Mouse (Mus musculus): ENCODE measurements around the gene Clint1. TPM values are rescaled to one million over a fixed set of nuclear protein-coding genes. Genes with fewer than 3 reads are reported as not detected.

Gene Clint1
- 7.0 and 8.9 TPM in 2 replicates for polyA plus RNA-seq (2021; fragmentation: Nextera tagmentation)
- long read RNA-seq, experiment 1, partial matches to known transcripts: 24 of 33 reads
- long read RNA-seq, experiment 1, other reads (novel, unspliced or antisense): 8 of 33 reads
- long read RNA-seq, experiment 2, partial matches to known transcripts: 13 of 14 reads
- long read RNA-seq, experiment 2, other reads (novel, unspliced or antisense): 1 of 14 reads

GRCm38 (mm10) chr11:45851516-45852123 lies at the start of gene Clint1:
Gene Clint1, plus strand, starts transcription at chr11:45852051.

GRCm38 (mm10) chr11:45944643-45945156 lies 92.8 kb downstream of the Clint1 start, which contains the start of gene Lsm11:
Gene Lsm11, minus strand, starts transcription at chr11:45944935.

GRCm38 (mm10) chr11:45955127-45955627 lies 103.3 kb downstream of the Clint1 start, which contains the start of gene Thg1l:
Gene Thg1l, minus strand, starts transcription at chr11:45955494.

Other genes starting within 250 kb of the Clint1 start
- gene Lsm11, start 92.9 kb downstream of the Clint1 start, polyA plus RNA-seq (2021; fragmentation: Nextera tagmentation): 2.2 and 7.1 TPM in 2 replicates
- gene Thg1l, start 103.4 kb downstream of the Clint1 start, polyA plus RNA-seq (2021; fragmentation: Nextera tagmentation): 6.3 and 12.7 TPM in 2 replicates
- 0.06 and 0.11 TPM in 2 replicates for gene Sox30, start 128.3 kb downstream of the Clint1 start, polyA plus RNA-seq (2021; fragmentation: Nextera tagmentation)
- 17.4 and 20.8 TPM in 2 replicates for gene Gm12166, start 200.3 kb downstream of the Clint1 start, polyA plus RNA-seq (2021; fragmentation: Nextera tagmentation)
- gene Adam19, start 203.9 kb downstream of the Clint1 start, polyA plus RNA-seq (2021; fragmentation: Nextera tagmentation): 1.2 and 1.9 TPM in 2 replicates

All from left cerebral cortex, adult 6 months (tissue).